Mouse (Mus musculus) testis, adult 2 months (tissue): ENCODE measurements around the gene Ctr9. TPM values are rescaled to one million over a fixed set of nuclear protein-coding genes. Genes with fewer than 3 reads are reported as not detected.

Source experiments
- H3K27ac ChIP-seq: fragments of 200-500 bp; 2 replicates; pipeline ENCODE4 v1.5.1; 2012; ENCODE audit warnings: low read depth, low read length; ENCODE audit not compliant: control insufficient read depth, insufficient read depth
- H3K27me3 ChIP-seq: fragments of 200-500 bp; 2 replicates; pipeline ENCODE4 v1.6.1; 2012; ENCODE audit warnings: mild to moderate bottlenecking, low read length, moderate library complexity; ENCODE audit not compliant: control insufficient read depth, insufficient read depth
- H3K36me3 ChIP-seq: fragments of 200-500 bp; 2 replicates; pipeline ENCODE4 v1.6.1; 2012; ENCODE audit warnings: mild to moderate bottlenecking, low read length; ENCODE audit not compliant: control insufficient read depth, insufficient read depth
- H3K4me1 ChIP-seq: fragments of 200-500 bp; 2 replicates; pipeline ENCODE4 v1.6.1; 2012; ENCODE audit warnings: low read length; ENCODE audit not compliant: control insufficient read depth, insufficient read depth
- H3K4me3 ChIP-seq: fragments of 200-500 bp; 2 replicates; pipeline ENCODE4 v1.5.1; 2012; ENCODE audit warnings: low read depth, mild to moderate bottlenecking, low read length, moderate library complexity, mixed read lengths; ENCODE audit not compliant: control insufficient read depth
- CTCF ChIP-seq: fragments of 200-500 bp; IDR thresholded peaks from 2 replicates; pipeline ENCODE4 v1.5.1; 2012; ENCODE audit warnings: low read depth, mild to moderate bottlenecking, inconsistent platforms, low read length, moderate library complexity; ENCODE audit not compliant: control insufficient read depth, insufficient read depth, insufficient replicate concordance
- POLR2A ChIP-seq: fragments of 200-500 bp; IDR thresholded peaks from 2 replicates; pipeline ENCODE4 v1.6.1; 2012; ENCODE audit warnings: low read depth, mild to moderate bottlenecking, inconsistent platforms, low read length, moderate library complexity; ENCODE audit not compliant: control insufficient read depth
- polyA plus RNA-seq: library from polyadenylated mRNA; depleted of rRNA; stranded (reverse); fragments of >200 nt; gene quantifications from 2 replicates; pipeline ENCODE4 v1.2.3, GENCODE M21; 2012

Gene Ctr9
- polyA plus RNA-seq, 1 experiment, result 19.3 TPM

GRCm38 (mm10) chr7:111015731-111016130 lies 13.0 kb upstream of the Ctr9 start:
- Histone ChIP-seq H3K27ac (no peak overlapping the region), H3K36me3 (no peaks in the 10 kb centered on the region), H3K27me3 (no peaks in the 10 kb centered on the region), H3K4me3 (no peak overlapping the region), H3K4me1 (no peaks in the 10 kb centered on the region)
- TF ChIP-seq POLR2A, result no peak
- no peak for TF ChIP-seq CTCF

GRCm38 (mm10) chr7:111016921-111017320 lies 11.8 kb upstream of the Ctr9 start:
- no peak overlapping the region for H3K4me3 ChIP-seq
- no peaks in the 10 kb centered on the region for H3K27me3 ChIP-seq
- H3K36me3 ChIP-seq, result no peaks in the 10 kb centered on the region
- H3K4me1 ChIP-seq, result no peaks in the 10 kb centered on the region
- H3K27ac ChIP-seq, result no peak overlapping the region
- TF ChIP-seq CTCF (no peak), POLR2A (no peak)

GRCm38 (mm10) chr7:111020814-111021213 lies 7.9 kb upstream of the Ctr9 start:
- H3K27ac ChIP-seq, result no peak overlapping the region
- H3K4me3 ChIP-seq, result no peak overlapping the region
- TF ChIP-seq POLR2A (no peak), CTCF (no peak)
- no peaks in the 10 kb centered on the region for H3K27me3 ChIP-seq
- no peaks in the 10 kb centered on the region for H3K36me3 ChIP-seq
- H3K4me1 ChIP-seq, result peaks cover 4% of the 10 kb centered on the region; the same call in 1 of the 2 replicates

- TF ChIP-seq CTCF, result no peak
- no peak for TF ChIP-seq POLR2A
- H3K4me3 ChIP-seq, result no peak overlapping the region
- H3K27ac ChIP-seq, result no peak overlapping the region; the same call in 1 of the 2 replicates
- no peaks in the 10 kb centered on the region for H3K36me3 ChIP-seq
- H3K4me1 ChIP-seq, result peaks cover 6% of the 10 kb centered on the region
- H3K27me3 ChIP-seq, result no peaks in the 10 kb centered on the region
Observed at GRCm38 (mm10) chr7:111024068-111024594, 4.6 kb upstream of the Ctr9 start.

- peaks cover 8% of the 10 kb centered on the region for H3K4me1 ChIP-seq
- H3K36me3 ChIP-seq, result no peaks in the 10 kb centered on the region
- H3K27ac ChIP-seq, result no peak overlapping the region
- H3K27me3 ChIP-seq, result no peaks in the 10 kb centered on the region
- TF ChIP-seq POLR2A, result no peak
- no peak for TF ChIP-seq CTCF
- H3K4me3 ChIP-seq, result no peak overlapping the region
Observed at GRCm38 (mm10) chr7:111024912-111025311, 3.8 kb upstream of the Ctr9 start.

- TF ChIP-seq POLR2A, result no peak
- TF ChIP-seq CTCF, result no peak
- H3K27me3 ChIP-seq, result no peaks in the 10 kb centered on the region
- H3K4me3 ChIP-seq, result peak overlapping the region; percentile 98
- H3K27ac ChIP-seq, result peak overlapping the region; percentile 86
- peaks cover under 1% of the 10 kb centered on the region; the same call in 1 of the 2 replicates for H3K36me3 ChIP-seq
- H3K4me1 ChIP-seq, result peaks cover 8% of the 10 kb centered on the region
Observed at GRCm38 (mm10) chr7:111029046-111029553, 349 bp downstream of the Ctr9 start.

- no peak overlapping the region for H3K27ac ChIP-seq
- TF ChIP-seq POLR2A, result no peak
- TF ChIP-seq CTCF, result no peak
- no peak overlapping the region for H3K4me3 ChIP-seq
- H3K27me3 ChIP-seq, result no peaks in the 10 kb centered on the region
- no peaks in the 10 kb centered on the region for H3K4me1 ChIP-seq
- H3K36me3 ChIP-seq, result peaks cover 2% of the 10 kb centered on the region; the same call in 1 of the 2 replicates
Observed at GRCm38 (mm10) chr7:111048920-111049319, 20.2 kb downstream of the Ctr9 start.

GRCm38 (mm10) chr7:111049652-111050421 lies 21.1 kb downstream of the Ctr9 start:
- TF ChIP-seq CTCF (peak; percentile 55; the same call in 1 of the 2 replicates), POLR2A (no peak)
- Histone ChIP-seq H3K27ac (no peak overlapping the region), H3K4me3 (no peak overlapping the region), H3K36me3 (peaks cover 1% of the 10 kb centered on the region; the same call in 1 of the 2 replicates), H3K27me3 (no peaks in the 10 kb centered on the region), H3K4me1 (no peaks in the 10 kb centered on the region)
